8 mouse cellular contexts compared by ENCODE assay signal in genomic region chr9:21291022-21291787, GRCm38 (mm10). TPM values are rescaled to one million over a fixed set of nuclear protein-coding genes. Genes with fewer than 3 reads are reported as not detected.
DNase-seq lines count a peak whose midpoint lies in the region; ATAC-seq lines count a peak whose summit lies in the region.

TSS of gene Cdkn2d (minus strand) at chr9:21291407.

- no peaks in the 10 kb centered on the region for H3K9me3 ChIP-seq in hindbrain, embryonic 12.5 days (replicated peaks)

- peak within 1 kb of the TSS; percentile 81 for H3K4me3 ChIP-seq in hindbrain, embryonic 12.5 days

- H3K27ac ChIP-seq in hindbrain, embryonic 12.5 days: peak within 1 kb of the TSS; percentile 89

- H3K36me3 ChIP-seq in hindbrain, embryonic 12.5 days: no peaks in the 10 kb centered on the region

- DNase-seq in NIH3T3 (ENCODE audit: low read depth): peak; percentile 99
- peak; percentile 100 for DNase-seq in cerebellum, postnatal 10 days
- peak; percentile 99 to 100 for DNase-seq in frontal cortex, postnatal 10 days (ENCODE audit: low spot score in 2 of 2)
- DNase-seq in layer of hippocampus, postnatal 14 days (ENCODE audit: low spot score in 2 of 2): peak; percentile 99 to 100
- peak; percentile 100 for DNase-seq in lung, postnatal 14 days
- peak; percentile 96 for DNase-seq in retina, adult 2 months (ENCODE audit: low read depth, low spot score)
- peak; percentile 100 for DNase-seq in thymus, postnatal 36 days

- H3K4me1 ChIP-seq in hindbrain, embryonic 12.5 days: peaks cover 32% of the 10 kb centered on the region

- ATAC-seq in hindbrain, embryonic 12.5 days (ENCODE audit: low FRiP score): peak; percentile 96

- H3K4me2 ChIP-seq in hindbrain, embryonic 12.5 days (replicated peaks): peak within 1 kb of the TSS; percentile 71

- WGBS in hindbrain, embryonic 12.5 days: under 1% methylated on average over 51 of the region's 51 CpGs

- H3K9ac ChIP-seq in hindbrain, embryonic 12.5 days: peak within 1 kb of the TSS; percentile 84

- no peaks in the 10 kb centered on the region for H3K27me3 ChIP-seq in hindbrain, embryonic 12.5 days

RNA-seq across cellular contexts. Expression of gene Cdkn2d, which starts in this region (rescaled TPM):
- 72.0 and 72.7 TPM in 2 replicates for polyA plus RNA-seq in hindbrain, embryonic 12.5 days (2016; fragmentation: Nextera tagmentation; extraction: Ambion mirVana)
- total RNA-seq in layer of hippocampus, postnatal 14 days (2021): 10 to 100 TPM; 58.9 to 62.0 TPM

Comparison
In these comparisons a context has a peak if more than half of its experiments do, and no peak if none do; other contexts are left out.
1. Peak in every context shown above with its lines: DNase-seq, ATAC-seq, H3K4me3 ChIP-seq and H3K27ac ChIP-seq.